Mouse (Mus musculus) common myeloid progenitor, adult 5-6 weeks (primary cell): ENCODE results near the gene Mc1r. TPM values are rescaled to one million over a fixed set of nuclear protein-coding genes. Genes with fewer than 3 reads are reported as not detected.
"Not testable (repeated sequence)": the region's sequence is repeated elsewhere in the genome, so short reads cannot be mapped to it uniquely, and the experiment has no call there.

Experiments
- ATAC-seq: replicated peaks from 2 replicates; pipeline ENCODE4 v1.8.0; 2016; ENCODE audit warnings: low read depth, mild to moderate bottlenecking, moderate TSS enrichment, inconsistent platforms; ENCODE audit not compliant: poor library complexity, severe bottlenecking
- total RNA-seq: library from RNA; stranded (forward); fragments of 200-1000, 187-1606 nt; gene quantifications from 2 replicates; pipeline ENCODE4 v1.2.3, GENCODE M21; 2017

Mc1r gene
- total RNA-seq, 1 experiment from 2014 or later: not detected

- no peak for ATAC-seq
Observed at GRCm38 (mm10) chr8:123410788-123411187, 3.9 kb downstream of the Mc1r start.

GRCm38 (mm10) chr8:123411246-123411645, 4.3 kb downstream of the Mc1r start, which contains the start of gene Tubb3:
Tubb3 (plus strand) TSS chr8:123411424.
- peak; percentile 28 for ATAC-seq

GRCm38 (mm10) chr8:123411781-123412327, 4.9 kb downstream of the Mc1r start:
- ATAC-seq: no peak

GRCm38 (mm10) chr8:123412560-123413170, 5.8 kb downstream of the Mc1r start:
- no peak for ATAC-seq

DNA sequence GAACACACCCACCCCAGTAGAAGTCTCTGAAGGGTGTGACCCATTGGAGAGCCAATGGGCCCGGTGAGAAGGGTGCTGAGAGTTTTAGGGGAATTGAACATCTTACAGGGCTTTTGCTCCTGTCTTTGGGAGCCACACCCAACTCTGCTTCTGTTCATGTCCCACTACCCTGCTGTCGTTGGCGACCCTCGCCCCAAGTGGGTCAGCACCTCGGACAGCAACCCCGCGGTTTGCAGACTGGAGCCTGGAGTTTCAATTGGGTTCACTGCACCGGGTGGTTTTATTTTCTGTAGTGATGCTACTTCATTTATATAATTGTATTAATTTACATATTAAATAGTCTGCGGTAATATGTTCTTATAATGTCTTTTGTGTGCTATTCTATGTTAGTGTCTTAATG, 7.3 kb downstream of the Mc1r start:
- no peak for ATAC-seq

GRCm38 (mm10) chr8:123414997-123415696, 8.2 kb downstream of the Mc1r start:
- ATAC-seq: not testable (repeated sequence)

- peak; percentile 42 for ATAC-seq
Observed at GRCm38 (mm10) chr8:123415967-123416943, 9.3 kb downstream of the Mc1r start.

DNA sequence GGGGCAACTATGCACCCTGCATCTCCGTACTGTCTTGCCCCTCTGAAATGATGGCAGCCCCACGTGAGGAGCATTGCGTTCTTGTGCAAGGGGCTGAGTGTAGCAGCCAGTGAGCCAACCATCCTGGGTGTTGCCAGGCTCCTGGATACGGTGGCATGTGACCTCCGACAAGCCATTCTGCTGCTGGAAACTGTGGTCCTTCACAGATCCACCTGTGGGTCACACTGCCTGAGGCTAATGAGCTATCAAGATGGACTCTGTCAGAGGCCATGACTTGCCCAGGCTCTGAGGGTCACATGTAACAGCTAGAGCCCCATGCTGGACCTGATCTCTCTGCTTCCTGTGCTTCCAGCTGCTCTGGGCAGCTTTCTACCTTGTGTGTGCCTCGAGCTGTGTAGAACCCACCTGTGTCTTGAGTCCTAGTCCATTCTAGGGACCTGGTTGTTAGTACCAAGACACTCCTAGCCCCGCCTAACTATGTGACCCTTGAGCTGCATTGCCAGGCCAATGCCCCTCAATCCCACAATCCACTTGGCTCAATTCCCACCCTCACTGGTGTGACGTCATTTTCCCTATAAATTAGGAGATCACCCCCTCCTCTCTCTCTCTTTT, 10.1 kb downstream of the Mc1r start:
- no peak for ATAC-seq

GRCm38 (mm10) chr8:123419711-123420110, 12.8 kb downstream of the Mc1r start:
- no peak for ATAC-seq

- no peak for ATAC-seq
Observed at GRCm38 (mm10) chr8:123420525-123421281, 13.8 kb downstream of the Mc1r start.

DNA sequence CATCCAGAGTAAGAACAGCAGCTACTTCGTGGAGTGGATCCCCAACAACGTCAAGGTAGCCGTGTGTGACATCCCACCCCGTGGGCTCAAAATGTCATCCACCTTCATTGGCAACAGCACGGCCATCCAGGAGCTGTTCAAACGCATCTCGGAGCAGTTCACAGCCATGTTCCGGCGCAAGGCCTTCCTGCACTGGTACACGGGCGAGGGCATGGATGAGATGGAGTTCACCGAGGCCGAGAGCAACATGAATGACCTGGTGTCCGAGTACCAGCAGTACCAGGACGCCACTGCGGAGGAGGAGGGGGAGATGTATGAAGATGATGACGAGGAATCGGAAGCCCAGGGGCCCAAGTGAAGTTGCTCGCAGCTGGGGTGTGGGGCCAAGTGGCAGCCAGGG, 14.4 kb downstream of the Mc1r start:
- ATAC-seq: no peak

DNA sequence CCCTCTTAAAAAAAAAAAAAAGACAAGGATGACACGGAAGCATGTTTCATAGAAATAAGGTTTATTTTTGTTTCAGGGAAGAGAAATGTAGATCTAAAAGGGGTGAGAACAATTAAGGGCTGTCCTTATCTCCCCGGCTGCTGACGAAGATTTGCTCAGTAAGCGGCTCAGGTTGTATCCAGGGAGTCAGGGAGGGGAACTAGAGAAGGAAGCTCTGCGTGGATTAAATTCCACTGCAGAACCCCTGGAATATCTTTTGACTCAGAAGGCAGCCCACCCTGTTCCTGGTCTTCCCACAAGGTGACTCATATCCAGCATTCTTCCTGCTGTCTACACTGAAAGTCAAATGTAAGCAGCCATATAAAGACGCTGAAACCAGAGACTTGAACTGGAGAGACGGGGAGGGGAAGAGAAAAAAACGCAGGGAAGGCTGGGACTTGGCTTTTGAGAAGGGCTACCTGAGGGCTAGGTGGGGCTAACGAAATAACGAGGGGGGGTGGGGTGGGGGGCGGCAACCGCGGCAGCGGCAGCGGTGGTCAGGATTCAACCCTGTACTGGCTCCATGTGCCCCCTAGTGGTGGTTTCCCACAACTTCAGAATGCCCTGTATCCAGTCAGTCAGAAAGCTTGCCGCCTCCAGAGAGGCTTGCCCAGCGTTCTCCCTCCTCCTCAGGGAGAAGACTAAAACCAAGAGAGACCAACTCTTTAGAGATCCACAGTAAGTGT, 15.3 kb downstream of the Mc1r start:
- peak; percentile 77 for ATAC-seq

DNA sequence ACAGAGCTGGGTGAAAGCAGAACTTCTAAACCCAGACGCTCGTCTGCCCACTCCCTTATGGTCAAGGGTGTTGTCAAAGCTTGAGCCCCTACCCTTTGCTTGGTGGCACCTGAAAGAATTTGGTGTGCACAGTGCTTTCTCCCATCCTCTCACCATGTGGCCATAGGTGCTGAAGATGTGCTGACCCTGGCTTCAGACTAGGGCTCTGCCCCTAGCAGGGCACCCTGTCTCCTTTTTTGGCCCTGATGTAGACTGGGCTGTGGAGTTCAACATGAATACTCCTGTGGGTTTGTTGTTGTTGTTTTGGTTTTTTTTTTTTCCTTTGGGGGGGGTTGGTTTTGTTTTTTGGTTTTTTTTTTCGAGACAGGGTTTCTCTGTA, 15.9 kb downstream of the Mc1r start:
- peak; percentile 12; the same call in 1 of the 2 replicates for ATAC-seq

GRCm38 (mm10) chr8:123423441-123423840, 16.5 kb downstream of the Mc1r start, which contains the start of gene Def8:
Def8 (plus strand) TSS chr8:123423527.
- ATAC-seq: no peak

GRCm38 (mm10) chr8:123426511-123427509, 19.9 kb downstream of the Mc1r start:
- ATAC-seq: no peak

GRCm38 (mm10) chr8:123427639-123428275, 20.9 kb downstream of the Mc1r start:
- no peak for ATAC-seq

- no peak for ATAC-seq
Observed at GRCm38 (mm10) chr8:123428343-123428893, 21.5 kb downstream of the Mc1r start.
